Mouse (Mus musculus) embryonic stem cell, embryonic (primary cell): ENCODE results near the gene Plcg2.

Source experiments
- CTCF ChIA-PET, 4 experiments: fragments of 300-600 bp in 2 of 4; fragments of 350-600 bp in 2 of 4; sonication (Branson Sonifier 250); formaldehyde crosslinking; loops; one replicate each; lab custom pipeline; 2022; ENCODE audit warnings: inconsistent platforms in 2 of 4; lab: Charles Lee
- POLR2A ChIA-PET, 4 experiments: fragments of 300-600 bp in 2 of 4; fragments of 350-600 bp in 2 of 4; sonication (Branson Sonifier 250); formaldehyde crosslinking; loops; one replicate each; lab custom pipeline; 2022; ENCODE audit warnings: antibody characterized with exemption in 4 of 4, inconsistent platforms in 1 of 4; lab: Charles Lee

Plcg2 gene

GRCm38 (mm10) chr8:117475819-117476218, 22.3 kb upstream of the Plcg2 start:
- CTCF ChIA-PET = no interaction called here

GRCm38 (mm10) chr8:117478082-117478481, 20.0 kb upstream of the Plcg2 start:
- POLR2A ChIA-PET = interaction anchor here in 1 of 4 experiments (0.8 to 1.5 kb wide), 3 partner anchors 10 to 249 kb away, joined by 3 to 4 read pairs (median 3); no protein-coding TSS in a partner anchor
- CTCF ChIA-PET = interaction anchor here in 1 of 4 experiments (0.6 kb wide), 1 partner anchor 282 kb away, joined by 3 read pairs; no protein-coding TSS in a partner anchor

More at GRCm38 (mm10) chr8:117475819-117476218, 22.3 kb upstream of the Plcg2 start:
- POLR2A ChIA-PET = no interaction called here

- ChIA-PET CTCF (no interaction called here), POLR2A (no interaction called here)
Measured at GRCm38 (mm10) chr8:117479996-117480395, 18.1 kb upstream of the Plcg2 start.

GRCm38 (mm10) chr8:117480516-117480915, 17.6 kb upstream of the Plcg2 start:
- CTCF ChIA-PET = no interaction called here
- POLR2A ChIA-PET = interaction anchor here in 3 of 4 experiments (0.6 to 1.8 kb wide), 4 partner anchors 9 to 280 kb away, joined by 3 to 4 read pairs (median 3); no protein-coding TSS in a partner anchor

GRCm38 (mm10) chr8:117481830-117482229, 16.3 kb upstream of the Plcg2 start:
- ChIA-PET CTCF (no interaction called here), POLR2A (interaction anchor here in 1 of 4 experiments (1.8 kb wide), 1 partner anchor 11 kb away, joined by 3 read pairs; no protein-coding TSS in a partner anchor)

GRCm38 (mm10) chr8:117484731-117485130, 13.4 kb upstream of the Plcg2 start:
- CTCF ChIA-PET = no interaction called here

GRCm38 (mm10) chr8:117485316-117485715, 12.8 kb upstream of the Plcg2 start:
- ChIA-PET POLR2A (interaction anchor here in 1 of 4 experiments (0.6 kb wide), 1 partner anchor 12 kb away, joined by 3 read pairs; no protein-coding TSS in a partner anchor), CTCF (interaction anchor here in 1 of 4 experiments (0.6 kb wide), 1 partner anchor 561 kb away, joined by 4 read pairs; no protein-coding TSS in a partner anchor)

More at GRCm38 (mm10) chr8:117484731-117485130, 13.4 kb upstream of the Plcg2 start:
- POLR2A ChIA-PET = no interaction called here

GRCm38 (mm10) chr8:117488246-117489005, 9.7 kb upstream of the Plcg2 start:
- CTCF ChIA-PET = interaction anchor here in 1 of 4 experiments (0.6 kb wide), 1 partner anchor 94 kb away, joined by 3 read pairs; no protein-coding TSS in a partner anchor
- POLR2A ChIA-PET = interaction anchor here in 2 of 4 experiments (0.7 to 1.0 kb wide), 4 partner anchors 10 to 357 kb away, joined by 3 to 9 read pairs (median 3); partner anchors contain the start of gene Plcg2 (in 1 of the 2)

- CTCF ChIA-PET = interaction anchor here in 3 of 4 experiments (0.5 to 1.3 kb wide), 7 partner anchors 10 to 386 kb away, joined by 3 to 13 read pairs (median 5); no protein-coding TSS in a partner anchor
- POLR2A ChIA-PET = interaction anchor here in 3 of 4 experiments (0.7 to 1.0 kb wide), 8 partner anchors 22 to 587 kb away, joined by 3 to 9 read pairs (median 6); partner anchors contain the start of gene Gan (in 1 of the 3)
Measured at GRCm38 (mm10) chr8:117493543-117493942, 4.5 kb upstream of the Plcg2 start.

GRCm38 (mm10) chr8:117494874-117495273, 3.2 kb upstream of the Plcg2 start:
- POLR2A ChIA-PET = no interaction called here

GRCm38 (mm10) chr8:117498915-117499540, 937 bp downstream of the Plcg2 start:
- CTCF ChIA-PET = no interaction called here
- POLR2A ChIA-PET = interaction anchor here in 2 of 4 experiments (1.0 to 1.3 kb wide), 2 partner anchors 10 to 17 kb away, joined by 3 to 4 read pairs; no protein-coding TSS in a partner anchor

More at GRCm38 (mm10) chr8:117494874-117495273, 3.2 kb upstream of the Plcg2 start:
- CTCF ChIA-PET = no interaction called here

GRCm38 (mm10) chr8:117500232-117500823, 2.2 kb downstream of the Plcg2 start:
- CTCF ChIA-PET = no interaction called here
- POLR2A ChIA-PET = interaction anchor here in 1 of 4 experiments (0.7 kb wide), 1 partner anchor 202 kb away, joined by 3 read pairs; no protein-coding TSS in a partner anchor

GRCm38 (mm10) chr8:117501323-117501722, 3.2 kb downstream of the Plcg2 start:
- CTCF ChIA-PET = interaction anchor here in 2 of 4 experiments (0.6 to 0.8 kb wide), 4 partner anchors 39 to 374 kb away, joined by 3 to 14 read pairs (median 4); no protein-coding TSS in a partner anchor

GRCm38 (mm10) chr8:117503405-117504069, 5.4 kb downstream of the Plcg2 start:
- ChIA-PET CTCF (interaction anchor here (0.6 to 1.5 kb wide), 9 partner anchors 8 to 115 kb away, joined by 3 to 5 read pairs (median 3); no protein-coding TSS in a partner anchor), POLR2A (interaction anchor here in 1 of 4 experiments (1.0 to 1.2 kb wide), 2 partner anchors 9 to 14 kb away, joined by 3 read pairs; no protein-coding TSS in a partner anchor)

More at GRCm38 (mm10) chr8:117501323-117501722, 3.2 kb downstream of the Plcg2 start:
- POLR2A ChIA-PET = interaction anchor here in 1 of 4 experiments (0.6 kb wide), 2 partner anchors 83 to 278 kb away, joined by 3 read pairs; no protein-coding TSS in a partner anchor

- POLR2A ChIA-PET = interaction anchor here in 1 of 4 experiments (0.6 kb wide), 1 partner anchor 178 kb away, joined by 3 read pairs; no protein-coding TSS in a partner anchor
- CTCF ChIA-PET = no interaction called here
Measured at GRCm38 (mm10) chr8:117507703-117508102, 9.6 kb downstream of the Plcg2 start.

- POLR2A ChIA-PET = interaction anchor here in 2 of 4 experiments (0.5 to 1.1 kb wide), 5 partner anchors 11 to 45 kb away, joined by 3 to 5 read pairs (median 3); no protein-coding TSS in a partner anchor
- CTCF ChIA-PET = interaction anchor here in 2 of 4 experiments (0.6 kb wide), 2 partner anchors 255 to 758 kb away, joined by 3 to 4 read pairs; no protein-coding TSS in a partner anchor
Measured at GRCm38 (mm10) chr8:117516876-117517565, 18.9 kb downstream of the Plcg2 start.
